Mouse (Mus musculus) embryonic fibroblast, embryonic 13.5 days (primary cell): ENCODE measurements around the gene Dnah8. TPM values are rescaled to one million over a fixed set of nuclear protein-coding genes. Genes with fewer than 3 reads are reported as not detected.

Source experiments
- H3K27ac ChIP-seq: 2 replicates; pipeline ENCODE4 v1.5.1; 2012; ENCODE audit warnings: low read length, control low read depth, inconsistent platforms; ENCODE audit not compliant: insufficient read depth
- H3K4me1 ChIP-seq: 2 replicates; pipeline ENCODE4 v1.6.1; 2011; ENCODE audit warnings: low read length; ENCODE audit not compliant: control insufficient read depth, insufficient read depth
- H3K4me3 ChIP-seq: 2 replicates; pipeline ENCODE4 v1.5.1; 2011; ENCODE audit warnings: mild to moderate bottlenecking, control low read depth, low read length; ENCODE audit not compliant: insufficient read depth
- CTCF ChIP-seq: IDR thresholded peaks from 2 replicates; pipeline ENCODE4 v1.5.1; 2011; ENCODE audit warnings: mild to moderate bottlenecking, control low read depth, low read length, moderate library complexity, borderline replicate concordance; ENCODE audit not compliant: insufficient read depth
- POLR2A ChIP-seq: IDR thresholded peaks from 2 replicates; pipeline ENCODE4 v1.6.1; 2011; ENCODE audit warnings: low read depth, mild to moderate bottlenecking, control low read depth, low read length, moderate library complexity
- polyA plus RNA-seq: library from polyadenylated mRNA; stranded (reverse); fragments of >200 nt; gene quantifications from 2 replicates; pipeline ENCODE4 v1.2.4, GENCODE M21; 2011; ENCODE audit warnings: low read depth; ENCODE audit not compliant: missing spikeins, insufficient read length

Gene Dnah8
- polyA plus RNA-seq, 1 experiment: 1.7 TPM

DNA sequence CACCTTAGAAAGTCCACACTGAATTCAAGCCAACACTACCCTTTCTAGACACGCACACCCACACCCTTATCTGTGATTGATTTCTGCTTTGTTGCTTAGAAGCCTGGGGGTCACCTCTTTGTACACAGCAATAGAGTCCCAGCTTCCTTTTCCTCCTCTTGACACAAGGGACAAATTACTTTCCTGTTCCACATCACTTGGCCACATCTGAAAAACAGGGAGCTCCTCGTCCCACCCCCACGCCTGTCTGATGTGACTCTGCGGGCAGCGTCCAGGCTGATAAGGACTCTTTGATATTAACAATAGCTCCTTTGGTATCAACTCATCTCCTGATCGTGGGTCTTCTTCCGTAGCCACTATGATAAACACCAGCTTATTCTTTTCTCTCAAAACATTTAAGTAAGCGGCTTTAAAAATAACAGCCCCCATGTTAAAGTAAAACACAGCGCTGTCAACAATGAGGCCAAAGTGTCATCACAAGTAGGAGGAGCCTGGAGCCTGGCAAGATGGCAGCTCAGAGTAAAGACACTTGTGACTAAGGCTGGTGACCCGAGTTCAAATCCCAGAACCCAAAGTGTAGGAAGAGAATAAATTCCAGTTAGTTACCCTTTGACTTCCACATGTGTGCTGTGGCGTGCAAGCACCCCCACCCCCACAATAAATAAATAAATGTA is 234.6 kb downstream of the Dnah8 start:
- Histone ChIP-seq H3K4me3 (no peak overlapping the region), H3K27ac (no peak overlapping the region), H3K4me1 (no peaks in the 10 kb centered on the region)
- TF ChIP-seq CTCF (no peak), POLR2A (no peak)

DNA sequence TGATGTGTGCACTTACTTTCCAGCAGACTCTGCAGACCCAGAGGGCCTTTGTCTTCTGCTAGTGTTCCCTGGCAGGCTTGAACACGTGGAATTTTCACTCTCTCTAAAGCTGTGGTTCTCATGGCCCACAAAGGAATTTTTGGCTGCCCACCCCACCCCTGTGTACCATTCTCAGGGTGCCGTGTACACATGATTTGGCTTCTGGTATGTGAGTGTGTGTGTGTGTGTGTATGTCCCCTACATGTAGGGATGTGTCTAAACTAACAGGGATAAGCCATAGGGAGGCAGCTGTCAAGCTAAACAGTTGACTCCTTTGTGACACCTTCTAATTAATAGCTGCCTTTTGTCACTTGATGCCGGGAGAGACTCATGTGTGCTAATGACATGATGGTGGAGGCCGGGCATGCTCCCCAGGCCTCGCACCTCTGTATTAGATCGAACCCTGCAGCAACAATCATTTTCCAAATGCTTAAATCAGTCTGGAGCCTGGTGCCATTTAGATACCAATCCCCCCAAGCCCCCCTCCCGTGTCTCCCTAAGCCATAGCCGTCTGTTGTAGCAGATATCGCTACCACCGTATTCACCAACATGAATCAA is 235.9 kb downstream of the Dnah8 start:
- no peaks in the 10 kb centered on the region for H3K4me1 ChIP-seq
- no peak overlapping the region for H3K4me3 ChIP-seq
- no peak for TF ChIP-seq POLR2A
- no peak for TF ChIP-seq CTCF
- no peak overlapping the region for H3K27ac ChIP-seq

DNA sequence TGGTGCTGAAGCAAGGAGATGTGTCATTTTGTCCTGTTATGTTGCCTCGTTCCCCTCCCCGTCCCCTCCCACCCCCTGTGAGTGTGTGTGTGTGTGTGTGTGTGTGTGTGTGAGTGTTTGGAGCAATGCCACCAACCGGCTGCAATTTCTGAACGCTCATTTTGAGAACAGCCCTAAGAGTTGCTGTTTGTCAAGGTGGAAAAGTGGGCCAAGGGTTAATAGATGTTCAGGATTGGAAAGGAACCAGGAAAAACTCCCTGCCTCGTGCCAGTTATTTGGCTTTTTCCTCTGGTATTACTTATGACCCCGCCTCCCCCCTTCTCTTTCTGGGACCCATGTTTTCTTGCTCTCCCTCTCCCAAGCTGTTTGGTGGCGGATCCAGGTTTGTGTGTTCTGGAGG is 236.5 kb downstream of the Dnah8 start:
- Histone ChIP-seq H3K27ac (no peak overlapping the region), H3K4me3 (no peak overlapping the region), H3K4me1 (no peaks in the 10 kb centered on the region)
- TF ChIP-seq POLR2A: no peak
- no peak for TF ChIP-seq CTCF

DNA sequence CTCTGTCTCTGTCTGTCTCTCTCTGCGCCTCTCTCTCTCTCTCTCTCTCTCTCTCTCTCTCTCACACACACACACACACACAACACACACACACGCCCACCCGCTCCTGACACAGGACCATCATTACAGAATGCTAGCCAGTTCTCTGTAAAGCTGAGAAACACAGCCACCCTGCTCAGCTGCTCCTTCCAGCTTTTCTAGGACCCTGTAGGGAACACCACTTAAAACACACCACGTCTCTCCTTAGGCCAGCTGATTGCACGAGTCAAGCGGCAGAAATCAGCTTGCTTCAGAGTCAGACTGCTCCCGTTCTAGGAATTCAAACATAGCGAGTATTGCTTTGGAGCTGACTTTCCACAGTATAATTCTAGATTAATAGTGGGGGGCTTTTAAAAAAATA is 242.1 kb downstream of the Dnah8 start:
- no peak overlapping the region for H3K27ac ChIP-seq
- no peak overlapping the region for H3K4me3 ChIP-seq
- no peaks in the 10 kb centered on the region for H3K4me1 ChIP-seq
- TF ChIP-seq POLR2A (no peak), CTCF (no peak)

DNA sequence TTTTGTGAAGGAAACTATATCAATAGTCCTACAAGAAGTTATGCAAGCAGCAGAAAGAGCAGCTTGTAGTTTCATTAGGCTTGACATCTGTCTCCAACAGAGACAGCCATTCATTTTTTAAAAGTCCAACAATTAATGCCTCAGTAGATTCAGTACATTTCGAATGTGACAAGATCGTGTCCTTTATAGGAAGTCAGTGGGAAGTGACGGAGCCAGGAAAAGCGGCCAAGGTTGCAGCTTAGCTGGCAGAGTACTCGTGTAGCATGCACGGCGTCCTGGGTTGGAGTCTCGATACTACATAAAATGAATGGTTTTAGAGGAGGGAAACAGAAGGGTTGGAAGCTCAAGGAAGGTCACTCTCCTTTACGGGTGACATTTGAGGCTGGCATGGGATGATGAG is 242.8 kb downstream of the Dnah8 start:
- no peak overlapping the region for H3K4me3 ChIP-seq
- H3K4me1 ChIP-seq: no peaks in the 10 kb centered on the region
- no peak overlapping the region for H3K27ac ChIP-seq
- TF ChIP-seq CTCF (no peak), POLR2A (no peak)

DNA sequence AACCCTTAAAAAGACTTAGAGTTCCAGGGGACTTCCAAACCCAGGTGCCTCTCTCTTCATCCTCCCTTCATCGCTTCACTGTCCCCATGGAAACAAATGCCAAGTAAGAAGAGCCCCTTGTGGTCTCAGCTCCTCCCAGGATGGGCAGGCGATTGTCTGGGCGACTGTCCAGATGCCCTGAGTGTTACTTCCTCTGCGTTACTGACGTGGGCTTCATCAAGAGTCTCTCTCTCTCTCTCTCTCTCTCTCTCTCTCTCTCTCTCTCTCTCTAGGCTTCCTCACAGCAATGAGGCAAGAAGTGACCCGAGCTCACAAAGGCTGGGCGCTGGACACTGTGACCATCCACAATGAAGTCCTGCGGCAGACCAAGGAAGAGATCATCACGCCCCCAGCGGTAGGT is 246.9 kb downstream of the Dnah8 start:
- TF ChIP-seq POLR2A (no peak), CTCF (no peak)
- Histone ChIP-seq H3K4me1 (no peaks in the 10 kb centered on the region), H3K4me3 (no peak overlapping the region), H3K27ac (no peak overlapping the region)

DNA sequence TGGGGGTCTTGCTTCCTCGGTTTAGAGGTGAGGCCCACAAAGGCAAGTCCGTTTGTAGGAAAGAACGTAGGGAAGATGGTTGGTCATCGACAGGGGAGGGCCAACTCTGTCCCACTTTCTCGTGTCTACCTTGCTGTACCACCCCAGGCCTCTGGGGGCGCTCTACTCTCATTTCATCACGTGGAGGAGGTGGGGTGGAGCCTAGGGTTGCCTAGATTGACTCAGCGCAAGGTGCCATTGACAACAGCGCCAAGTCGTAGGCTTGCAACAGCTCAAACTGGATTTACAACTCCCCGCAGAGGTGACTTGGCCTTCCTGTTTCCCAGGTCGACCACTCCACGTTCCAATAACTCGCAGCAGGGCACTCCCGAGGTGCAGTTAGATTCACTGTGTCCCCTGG is 250.1 kb downstream of the Dnah8 start:
- TF ChIP-seq CTCF (no peak), POLR2A (no peak)
- Histone ChIP-seq H3K4me1 (no peaks in the 10 kb centered on the region), H3K4me3 (no peak overlapping the region), H3K27ac (no peak overlapping the region)

DNA sequence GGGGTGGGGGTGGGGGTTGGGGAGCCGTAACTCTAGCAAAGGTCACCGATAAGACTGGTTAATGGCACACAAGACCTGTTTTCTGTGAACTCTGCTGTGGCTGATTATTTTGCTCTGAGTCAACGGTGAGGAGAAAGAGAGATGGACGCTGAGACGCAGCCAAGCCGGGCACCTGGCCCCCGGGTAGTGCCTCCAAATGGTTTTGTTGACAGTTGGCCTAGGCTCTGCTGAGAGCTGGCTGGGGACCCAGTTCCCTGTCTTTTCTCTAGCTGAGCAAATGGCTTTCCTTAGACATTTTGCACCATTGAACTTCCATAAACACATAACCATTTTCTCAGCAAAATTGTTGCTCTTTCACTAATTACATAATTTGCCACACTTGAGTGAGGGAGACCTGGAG is 253.3 kb downstream of the Dnah8 start:
- H3K4me3 ChIP-seq: no peak overlapping the region
- H3K27ac ChIP-seq: no peak overlapping the region
- no peak for TF ChIP-seq POLR2A
- no peak for TF ChIP-seq CTCF
- no peaks in the 10 kb centered on the region for H3K4me1 ChIP-seq

DNA sequence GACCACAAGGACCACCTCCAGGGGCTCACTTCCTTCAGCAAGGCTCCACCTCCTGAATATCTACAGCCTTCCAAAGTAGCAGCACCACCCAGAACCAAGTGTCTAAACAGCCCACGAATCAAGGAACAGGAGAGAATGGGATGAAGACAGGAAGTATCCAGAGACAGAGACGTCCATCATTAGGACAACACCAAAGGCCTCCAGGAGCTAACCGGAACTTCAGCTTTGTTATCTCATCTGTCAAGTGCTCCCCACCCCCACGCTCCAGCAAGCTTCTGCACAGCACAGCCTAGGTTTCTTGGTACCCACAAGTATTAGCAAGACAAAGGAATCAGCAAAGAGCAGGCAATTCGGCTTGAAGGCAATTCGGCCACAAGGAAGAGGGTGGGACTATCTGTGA is 254.5 kb downstream of the Dnah8 start:
- no peak overlapping the region for H3K27ac ChIP-seq
- H3K4me1 ChIP-seq: no peaks in the 10 kb centered on the region
- TF ChIP-seq CTCF (no peak), POLR2A (no peak)
- H3K4me3 ChIP-seq: no peak overlapping the region

DNA sequence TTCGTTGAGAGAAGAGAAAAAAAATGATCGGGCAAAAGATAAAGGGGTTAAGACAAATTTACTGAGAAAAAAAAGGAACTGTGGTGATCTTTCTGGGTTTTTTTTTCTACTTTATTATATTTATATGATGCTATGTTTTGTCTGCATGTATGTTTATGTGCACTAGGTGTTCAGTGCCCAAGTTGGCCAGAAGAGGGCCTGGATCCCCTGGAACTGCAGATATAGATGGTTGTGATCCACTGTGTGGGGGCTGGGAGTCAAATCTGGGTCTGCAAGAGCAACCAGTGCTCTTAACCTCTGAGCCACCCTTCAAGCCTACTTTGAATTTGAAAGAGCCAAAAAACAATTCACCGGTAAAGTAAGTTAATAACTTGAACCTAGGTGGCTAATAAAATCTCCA is 256.2 kb downstream of the Dnah8 start:
- TF ChIP-seq CTCF: no peak
- TF ChIP-seq POLR2A: no peak
- no peak overlapping the region for H3K4me3 ChIP-seq
- H3K27ac ChIP-seq: no peak overlapping the region
- H3K4me1 ChIP-seq: no peaks in the 10 kb centered on the region

DNA sequence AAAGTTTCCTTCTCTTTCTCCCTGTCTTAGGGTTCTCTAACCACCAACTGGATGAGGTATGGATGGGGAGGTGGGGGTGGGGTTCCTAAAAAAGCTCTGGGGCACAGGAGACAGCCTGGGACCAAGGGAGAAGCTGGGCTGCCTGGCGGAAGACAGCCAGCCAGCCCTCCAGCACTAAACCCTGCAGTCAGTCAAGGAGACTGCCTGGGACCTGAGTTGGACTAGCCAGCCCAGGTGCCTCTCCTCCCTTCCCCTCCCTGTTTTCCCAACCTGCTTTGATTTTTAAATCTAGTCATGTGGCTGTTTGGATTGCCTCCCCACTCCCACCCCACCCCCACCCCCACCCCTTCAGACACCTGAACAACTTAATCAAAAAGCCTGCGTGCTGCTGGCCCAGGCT is 256.8 kb downstream of the Dnah8 start:
- TF ChIP-seq CTCF (no peak), POLR2A (no peak)
- Histone ChIP-seq H3K4me3 (no peak overlapping the region), H3K4me1 (no peaks in the 10 kb centered on the region), H3K27ac (no peak overlapping the region)

DNA sequence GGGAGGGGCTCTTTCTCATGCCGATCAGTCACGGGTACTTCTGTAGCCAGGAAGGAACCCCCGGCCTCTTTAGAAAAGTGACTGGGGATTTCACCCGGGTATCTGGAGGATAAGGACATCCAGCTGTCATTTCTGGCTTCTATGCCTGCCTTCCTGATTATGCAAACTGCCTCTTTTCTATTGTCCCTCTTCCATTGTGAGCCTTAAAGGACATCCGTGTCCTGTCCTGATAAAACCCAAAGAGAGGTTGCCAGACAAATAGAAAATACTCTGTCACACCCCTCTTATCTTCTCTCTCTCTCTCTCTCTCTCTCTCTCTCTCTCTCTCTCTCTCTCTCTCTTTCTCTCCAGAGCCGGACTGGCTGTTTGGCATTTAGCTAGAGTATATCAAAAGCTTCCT is 258.1 kb downstream of the Dnah8 start:
- H3K4me3 ChIP-seq: no peak overlapping the region
- no peak overlapping the region for H3K27ac ChIP-seq
- H3K4me1 ChIP-seq: no peaks in the 10 kb centered on the region
- TF ChIP-seq CTCF: no peak
- no peak for TF ChIP-seq POLR2A
